Mouse (Mus musculus): ENCODE results near the gene Klf13.
A peak's percentile ranks its signal among the peaks of the same experiment; 100 is the strongest.

The Klf13 gene

DNA sequence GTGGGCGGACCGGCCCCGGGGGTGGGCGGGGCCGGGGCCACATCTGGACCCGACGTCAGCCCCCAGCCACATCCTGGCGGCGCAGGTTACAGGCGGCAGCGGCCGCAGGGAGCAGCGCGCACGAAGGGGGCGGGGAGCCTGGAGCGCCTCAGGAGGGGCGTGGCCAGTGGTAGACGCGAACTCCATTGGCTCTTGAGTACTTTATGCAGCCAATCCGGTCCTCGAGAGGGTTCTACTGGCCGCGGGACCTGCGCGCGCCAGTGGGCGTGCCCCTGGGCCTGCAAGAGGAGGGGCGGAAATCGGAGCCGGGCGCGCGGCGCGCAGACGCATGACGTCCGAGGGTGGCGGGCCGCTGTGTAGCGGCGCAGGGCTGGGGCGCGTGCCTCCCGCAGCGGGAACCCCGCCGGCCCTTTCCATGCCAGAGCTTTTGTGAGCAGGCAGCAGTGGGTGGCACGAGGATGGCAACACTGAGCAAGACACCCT is at the start of gene Klf13:
Klf13 (minus strand) TSS at position 2 of the 483 bp plus-strand sequence.
- DNase-seq = peak; percentile 99

DNA sequence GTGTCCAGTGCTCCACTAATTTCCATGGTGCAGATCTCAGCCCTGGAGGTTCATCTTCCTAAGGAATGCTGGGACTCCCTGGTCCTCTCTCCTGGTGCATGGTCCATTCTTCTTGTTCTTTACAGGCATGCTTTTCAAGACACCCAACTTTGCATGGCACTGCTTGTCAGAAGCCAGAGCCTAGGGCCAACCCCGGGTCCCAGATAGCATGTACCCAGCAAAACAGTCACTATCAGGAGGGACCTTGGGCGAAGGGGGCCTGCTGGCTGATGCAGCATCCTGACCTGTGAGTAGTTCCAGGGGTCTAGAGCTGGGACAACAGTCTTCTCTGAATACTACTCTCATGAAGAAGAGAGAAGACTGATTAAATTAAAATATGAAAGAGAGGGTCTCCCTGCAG is 49.7 kb upstream of the Klf13 start:
- no peak for DNase-seq

DNA sequence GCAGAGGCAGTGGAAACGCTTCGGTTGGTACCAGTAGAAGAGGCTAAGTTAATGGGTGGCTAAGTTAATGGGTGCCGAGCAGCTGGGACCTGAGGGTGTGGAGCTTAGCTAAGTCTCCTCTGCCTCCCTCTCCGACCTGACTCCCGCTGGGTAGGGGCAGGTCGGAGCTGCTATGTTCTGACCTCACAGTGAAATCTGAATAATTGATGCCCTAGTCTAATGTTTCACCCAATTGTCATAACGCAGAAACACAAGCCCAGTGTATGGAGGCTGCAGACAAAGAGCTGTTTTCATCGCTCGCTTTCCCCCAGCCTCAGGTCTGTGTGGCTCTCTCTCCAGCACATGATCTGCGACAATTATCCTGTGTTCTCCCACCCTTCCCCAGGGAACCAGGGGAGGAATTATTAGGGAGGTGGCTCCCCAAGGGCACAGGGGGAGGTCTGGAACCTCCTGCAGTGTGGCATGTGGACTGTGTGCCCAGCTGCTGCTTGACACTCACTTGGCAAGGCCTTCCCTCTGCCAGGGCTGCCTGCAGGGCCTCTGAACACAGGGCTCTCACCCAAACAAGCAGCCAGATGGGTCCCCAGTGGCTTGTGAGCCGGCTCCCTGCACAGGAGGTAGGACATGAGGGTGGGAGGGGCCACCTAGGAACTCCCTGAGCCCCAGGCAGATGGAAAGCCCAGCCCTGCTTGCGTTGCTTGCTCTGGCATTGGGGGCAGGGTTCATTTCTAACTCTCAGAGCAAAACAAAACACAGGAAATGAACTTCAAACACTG is 47.9 kb upstream of the Klf13 start:
- peak; percentile 68 for DNase-seq

DNA sequence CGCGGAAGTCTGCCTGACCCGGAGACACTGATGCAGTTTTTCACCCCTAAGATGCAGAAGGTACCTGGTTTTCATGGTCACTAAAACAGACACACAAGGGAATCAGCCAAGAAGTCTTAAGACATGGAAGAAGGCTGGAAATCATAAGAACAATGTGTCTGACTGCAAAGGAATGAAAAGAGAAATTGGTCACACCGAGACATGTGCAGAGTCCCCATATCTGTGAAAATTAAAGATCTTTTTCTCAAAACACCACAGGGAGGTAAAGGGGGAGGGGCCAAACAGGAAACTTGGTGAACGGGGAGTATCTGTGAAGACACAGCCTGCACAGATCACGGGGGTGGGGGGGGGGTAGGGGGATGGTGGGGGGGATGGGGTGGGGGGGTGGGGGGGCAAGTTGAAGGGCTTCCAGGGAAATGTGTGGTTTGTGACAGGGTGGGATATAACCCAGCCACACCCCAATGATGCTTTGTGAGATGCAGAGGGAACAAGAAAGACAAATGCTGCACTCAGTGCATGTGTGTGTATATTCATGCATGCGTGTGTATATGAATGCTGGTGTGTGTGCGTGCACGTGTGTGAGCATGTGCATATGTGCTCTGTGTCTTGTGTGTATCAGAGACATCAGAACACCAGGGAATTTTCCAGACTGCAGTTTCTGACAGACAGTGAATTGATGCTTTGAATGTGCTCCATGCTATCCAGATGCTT is 47.1 kb upstream of the Klf13 start:
- no peak for DNase-seq

DNA sequence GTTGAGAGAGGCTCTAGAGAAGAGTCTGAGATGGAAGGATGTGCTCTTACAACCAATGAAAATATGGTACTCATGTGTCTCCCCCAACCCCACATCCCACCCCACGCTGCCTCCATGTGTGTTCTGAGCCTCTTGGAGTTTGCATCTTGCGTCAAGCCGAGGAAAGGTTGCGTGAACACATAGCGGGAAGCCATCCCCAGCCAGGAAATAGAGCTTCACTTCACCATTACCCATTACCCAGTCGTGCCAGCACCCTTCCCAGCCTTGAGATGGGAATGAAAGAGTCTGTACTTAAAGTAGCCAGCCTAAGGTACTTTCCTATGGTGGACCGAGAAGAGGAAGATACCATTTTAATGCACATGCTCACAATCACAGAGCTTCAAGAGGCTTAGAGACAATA is 46.6 kb upstream of the Klf13 start:
- no peak for DNase-seq

DNA sequence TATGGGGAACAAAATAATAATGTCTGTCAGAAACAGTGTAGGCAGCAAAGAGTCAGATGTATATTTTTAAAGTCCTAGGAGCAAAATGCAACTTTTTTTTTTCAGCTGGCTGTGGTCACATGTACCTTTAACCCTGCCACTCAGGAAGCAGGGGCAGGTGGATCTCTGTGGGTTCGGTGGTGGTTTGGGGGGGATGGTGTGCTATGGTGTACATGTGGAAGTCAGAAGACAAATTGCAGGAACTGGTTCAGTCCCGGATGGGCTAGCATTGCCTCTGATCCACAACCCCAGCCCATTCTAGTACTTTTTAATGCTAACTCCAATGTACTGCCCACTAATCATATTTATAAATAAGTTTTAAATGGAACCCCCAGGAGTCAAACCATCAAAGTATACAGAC is 45.6 kb upstream of the Klf13 start:
- no peak for DNase-seq

DNA sequence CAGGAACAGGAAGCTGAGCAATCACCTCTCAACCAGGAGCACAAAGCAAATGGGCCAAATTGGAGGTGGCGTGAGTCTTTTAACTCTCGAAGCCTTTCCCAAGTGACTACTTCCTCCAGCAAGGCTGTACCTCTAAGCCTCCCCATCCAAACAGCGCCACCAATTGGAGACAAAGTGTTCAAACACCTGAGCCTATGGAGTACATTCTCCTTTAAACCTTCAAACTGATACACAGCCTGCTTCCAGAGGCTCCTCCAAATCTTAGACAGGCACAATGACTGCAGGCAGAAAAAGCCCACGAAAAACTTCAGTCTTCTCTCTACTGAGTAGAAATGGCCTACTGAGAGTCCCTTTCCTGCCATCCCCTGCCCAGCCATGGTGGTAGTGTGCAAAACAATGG is 38.9 kb upstream of the Klf13 start:
- DNase-seq = no peak

DNA sequence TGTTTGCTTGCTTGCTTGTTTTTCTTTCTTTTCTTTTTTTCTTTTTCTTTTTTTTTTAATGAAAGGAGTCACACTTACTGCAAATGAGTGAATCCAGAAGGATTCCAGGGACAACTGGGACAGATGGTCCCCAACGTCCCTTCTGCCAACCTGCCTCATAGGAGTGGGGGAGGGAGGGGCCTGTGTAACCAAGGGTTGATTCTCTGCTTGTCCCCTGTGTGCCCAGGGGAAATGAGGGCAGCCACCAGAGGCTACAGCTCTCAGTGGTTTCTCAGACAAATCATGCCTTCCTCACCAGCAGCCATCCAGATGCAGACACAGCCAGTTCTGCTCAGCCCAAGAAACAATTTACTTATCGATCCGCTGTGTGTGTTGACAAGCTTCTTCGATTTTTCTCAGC is 32.3 kb upstream of the Klf13 start:
- DNase-seq = peak; percentile 82

DNA sequence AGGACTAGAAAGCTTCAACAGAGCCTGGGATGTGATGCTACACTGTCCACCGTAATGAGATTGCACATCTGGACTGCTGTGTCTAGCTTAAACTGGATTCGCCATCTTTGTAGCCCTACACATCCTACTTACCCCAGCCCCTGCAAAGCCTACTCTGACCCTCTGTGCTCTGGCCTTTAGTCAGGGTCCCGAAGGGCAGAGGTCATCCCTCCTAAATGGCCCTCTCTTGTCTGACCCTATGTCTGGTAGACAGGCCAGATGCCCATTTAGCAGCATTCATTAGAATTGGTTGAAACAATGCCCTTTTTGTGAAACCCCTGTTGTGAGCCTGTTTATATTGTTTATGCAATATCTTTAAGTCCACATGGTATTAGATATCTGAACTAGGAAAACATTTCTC is 31.2 kb upstream of the Klf13 start:
- DNase-seq = no peak

DNA sequence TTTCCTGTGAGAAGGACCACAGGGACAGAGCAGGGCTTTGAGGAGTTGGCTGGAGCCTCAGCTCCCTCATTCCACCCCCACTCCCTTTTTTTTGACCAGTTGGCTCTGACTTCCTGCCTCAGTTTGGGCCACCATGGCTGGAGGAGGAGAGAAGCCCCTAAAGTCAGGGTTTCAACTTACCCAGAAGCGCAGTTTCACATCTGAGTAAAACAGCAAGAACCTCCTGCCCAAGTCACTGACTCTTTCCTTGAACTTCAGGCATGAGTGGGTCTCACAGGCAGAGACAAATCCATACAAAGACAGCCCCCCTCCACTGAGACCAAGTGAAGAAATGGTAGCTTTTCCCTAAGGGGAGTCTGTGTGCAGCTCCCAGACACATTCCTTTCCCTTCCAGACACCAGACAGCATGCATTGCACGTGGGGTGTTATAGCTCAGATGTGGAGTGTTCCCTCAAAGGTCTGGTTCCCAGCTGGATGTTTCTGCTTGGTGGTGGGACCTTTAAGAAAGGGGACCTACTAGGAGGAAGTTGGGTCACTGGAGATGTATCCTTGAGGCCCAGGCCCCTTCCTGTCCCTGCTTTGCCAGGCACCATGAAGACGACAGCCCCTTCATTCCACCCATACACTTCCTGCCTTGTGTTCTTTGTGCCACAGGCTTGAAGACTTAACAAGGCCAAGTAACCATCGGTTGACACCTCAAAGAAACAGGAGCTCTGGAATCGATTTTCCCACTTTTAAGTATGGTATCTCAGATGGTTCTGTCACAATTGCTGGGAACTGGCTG is 27.1 kb upstream of the Klf13 start:
- DNase-seq = no peak

DNA sequence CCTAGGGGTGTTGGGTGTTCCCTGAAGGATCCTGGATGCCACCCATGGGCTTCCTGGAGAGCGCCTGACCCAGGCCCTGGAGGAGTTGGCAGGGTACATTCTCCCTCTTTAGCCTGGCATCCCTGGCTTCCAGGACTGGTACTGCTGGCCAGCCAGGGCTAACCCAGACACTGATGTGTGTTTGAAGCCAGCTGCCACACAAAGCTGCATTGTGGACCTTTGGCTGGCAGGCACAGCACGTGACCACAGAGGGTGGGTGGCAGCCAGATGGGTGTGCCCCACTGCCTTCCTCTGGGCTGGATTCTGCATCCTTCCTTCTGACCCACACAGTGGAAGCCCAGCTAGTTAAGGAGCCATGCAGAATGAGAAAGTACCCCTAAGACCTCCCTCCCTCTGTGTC is 26.4 kb upstream of the Klf13 start:
- DNase-seq = peak; percentile 63

DNA sequence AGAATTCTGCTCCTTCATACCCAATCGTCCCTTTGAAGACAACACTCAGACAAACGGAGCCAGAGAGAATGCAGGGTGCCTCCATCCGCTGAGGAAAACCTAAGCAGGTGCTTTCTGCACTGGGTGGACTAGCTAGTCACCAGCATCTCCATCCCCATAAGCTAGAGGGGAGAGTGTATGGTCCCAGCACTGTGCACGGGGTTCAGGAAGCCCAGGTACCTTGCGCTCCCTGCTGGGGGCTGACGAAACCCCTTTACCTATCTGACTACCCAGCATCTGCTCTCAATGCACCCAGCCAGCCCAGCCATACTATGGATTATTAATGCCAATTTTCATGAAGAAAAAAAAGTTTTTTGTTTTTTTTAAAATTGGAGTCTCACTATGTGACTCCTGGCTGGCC is 25.4 kb upstream of the Klf13 start:
- no peak for DNase-seq

DNA sequence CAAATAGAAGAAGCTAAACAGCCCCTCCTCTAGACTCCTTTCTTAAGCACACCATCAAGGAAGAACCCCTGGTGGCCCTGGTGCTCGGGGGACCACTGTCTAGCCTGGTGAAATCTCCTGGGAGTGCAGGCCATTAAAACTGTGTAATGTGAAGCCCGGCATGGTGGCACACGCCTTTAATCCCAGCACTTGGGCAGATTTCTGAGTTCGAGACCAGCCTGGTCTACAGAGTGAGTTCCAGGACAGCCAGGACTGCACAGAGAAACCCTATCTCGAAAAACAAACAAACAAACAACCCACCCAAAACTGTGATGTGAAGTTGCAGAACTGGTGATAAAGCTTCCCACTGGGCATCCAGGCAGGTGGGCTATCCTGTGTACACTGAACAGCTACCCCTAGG is 24.9 kb upstream of the Klf13 start:
- DNase-seq = no peak

DNA sequence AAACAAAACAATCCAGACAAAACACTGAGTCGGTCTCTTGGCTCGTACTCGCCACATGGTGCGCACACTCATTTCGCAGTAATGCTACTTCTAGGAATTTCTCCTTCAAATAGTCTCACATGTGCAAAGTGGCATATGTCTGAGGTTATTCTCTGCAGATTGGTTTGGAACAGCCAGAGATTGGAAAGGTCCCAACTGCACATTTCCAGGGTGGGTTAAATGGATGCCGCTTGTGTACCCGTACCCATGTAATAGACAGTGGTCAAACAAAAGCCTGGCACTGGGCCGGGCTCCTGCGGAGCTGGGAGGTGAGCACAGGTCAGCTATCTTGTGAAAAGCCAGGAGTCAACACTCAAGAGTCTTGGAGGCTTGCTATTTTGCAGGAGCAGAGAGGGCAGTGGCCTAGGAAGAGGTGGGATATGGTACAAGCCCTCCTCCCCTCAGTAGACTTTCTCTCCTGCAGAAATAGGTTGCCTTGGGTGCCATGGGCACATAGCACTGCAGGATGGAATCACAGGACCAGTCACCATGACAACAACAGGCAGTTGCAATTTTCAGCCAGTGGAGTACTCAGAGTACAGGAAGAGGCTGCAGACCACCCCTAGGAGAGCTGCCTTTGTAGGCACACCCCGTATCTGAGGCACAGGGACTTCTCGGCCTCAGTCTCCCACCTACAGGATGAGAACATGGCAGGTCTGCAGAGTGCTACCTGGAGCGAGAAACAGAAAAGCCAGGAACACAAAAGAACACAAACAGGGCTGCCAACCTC is 19.3 kb upstream of the Klf13 start:
- no peak for DNase-seq

DNA sequence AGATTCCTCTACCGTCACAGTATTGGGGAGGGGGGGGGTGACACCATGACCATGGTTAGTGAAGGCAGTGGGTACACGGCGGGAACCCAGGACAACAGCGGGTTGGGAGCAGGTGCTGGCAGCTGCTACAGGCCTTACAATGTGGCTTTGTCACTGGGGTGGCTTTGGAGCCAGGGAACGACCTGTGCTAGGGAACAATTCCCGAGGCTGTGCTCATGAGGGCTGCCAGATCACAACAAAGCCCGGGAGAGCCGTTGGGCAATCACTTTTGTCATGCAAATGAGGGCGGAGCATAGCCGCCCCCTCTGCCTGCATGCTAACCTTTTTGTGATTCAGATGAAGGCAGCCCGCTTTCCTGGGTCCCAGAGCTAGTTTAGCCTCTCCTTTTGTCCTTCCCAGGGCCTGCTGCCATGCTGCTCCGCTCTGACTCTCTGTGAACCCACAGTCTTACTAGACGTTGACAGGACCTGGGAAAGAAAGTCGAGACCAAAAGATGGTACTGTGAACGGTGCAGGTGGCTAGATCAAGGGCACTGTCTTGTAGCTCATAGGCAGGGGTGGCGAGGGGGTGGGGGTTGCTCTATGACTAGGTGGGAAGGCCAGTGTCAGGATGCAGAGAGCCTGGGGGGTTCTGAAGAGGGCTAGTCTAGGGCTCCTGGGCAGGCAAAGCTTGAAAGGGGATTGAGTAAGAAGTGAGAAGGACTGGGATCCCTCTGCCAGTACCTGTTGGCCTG is 18.4 kb upstream of the Klf13 start:
- peak; percentile 55 for DNase-seq

DNA sequence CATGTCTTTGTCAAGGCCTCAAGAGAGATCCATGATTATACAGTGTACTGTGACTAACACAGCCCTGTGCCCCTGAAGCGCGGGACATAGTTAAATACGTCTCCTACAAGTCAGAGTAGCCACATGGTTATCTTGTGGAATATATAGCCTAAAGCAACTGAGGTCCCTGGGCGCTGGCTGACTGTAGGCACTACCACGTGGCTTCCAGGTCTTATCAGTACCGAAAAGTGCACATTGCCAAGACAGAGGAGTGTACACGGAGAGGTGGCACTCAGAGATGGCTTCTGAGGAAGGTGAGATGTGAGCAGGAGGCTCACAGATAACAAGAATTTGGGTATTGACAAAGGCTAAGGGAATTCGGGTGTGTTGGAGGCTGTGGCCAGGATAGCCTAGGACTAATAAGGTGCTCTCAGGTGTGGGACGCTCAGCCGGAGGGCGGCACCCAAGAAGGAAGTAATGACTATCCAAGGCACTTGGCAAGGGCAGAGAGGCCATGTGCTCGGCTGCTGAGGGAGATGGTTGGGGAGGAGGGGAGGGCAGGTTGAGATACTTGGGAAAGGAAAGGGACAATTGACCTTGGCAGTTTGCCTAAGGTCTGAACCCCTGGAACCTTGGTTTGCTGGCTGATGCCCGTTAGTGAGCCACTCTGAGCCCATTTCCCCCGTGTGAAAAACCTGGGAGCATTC is 17.6 kb upstream of the Klf13 start:
- no peak for DNase-seq

DNA sequence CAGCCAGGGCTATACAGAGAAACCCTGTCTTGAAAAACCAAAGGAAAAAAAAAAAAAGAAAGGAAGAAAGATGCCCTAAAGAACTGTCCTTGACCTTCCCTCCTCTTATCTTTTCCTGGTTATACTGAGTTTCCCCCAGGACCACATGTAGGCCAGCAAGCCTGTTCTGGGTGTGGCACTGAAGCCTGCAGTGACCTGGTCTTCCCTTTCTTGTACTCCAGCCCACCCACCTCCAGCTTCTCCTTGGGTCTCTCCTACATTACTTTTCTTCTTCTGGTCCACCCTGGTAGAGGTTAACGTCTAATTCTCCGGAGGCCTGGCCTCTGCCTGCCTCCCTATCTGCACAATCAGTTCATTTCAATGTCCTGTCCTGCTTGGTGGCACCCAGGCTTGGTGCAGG is 16.7 kb upstream of the Klf13 start:
- no peak for DNase-seq

DNA sequence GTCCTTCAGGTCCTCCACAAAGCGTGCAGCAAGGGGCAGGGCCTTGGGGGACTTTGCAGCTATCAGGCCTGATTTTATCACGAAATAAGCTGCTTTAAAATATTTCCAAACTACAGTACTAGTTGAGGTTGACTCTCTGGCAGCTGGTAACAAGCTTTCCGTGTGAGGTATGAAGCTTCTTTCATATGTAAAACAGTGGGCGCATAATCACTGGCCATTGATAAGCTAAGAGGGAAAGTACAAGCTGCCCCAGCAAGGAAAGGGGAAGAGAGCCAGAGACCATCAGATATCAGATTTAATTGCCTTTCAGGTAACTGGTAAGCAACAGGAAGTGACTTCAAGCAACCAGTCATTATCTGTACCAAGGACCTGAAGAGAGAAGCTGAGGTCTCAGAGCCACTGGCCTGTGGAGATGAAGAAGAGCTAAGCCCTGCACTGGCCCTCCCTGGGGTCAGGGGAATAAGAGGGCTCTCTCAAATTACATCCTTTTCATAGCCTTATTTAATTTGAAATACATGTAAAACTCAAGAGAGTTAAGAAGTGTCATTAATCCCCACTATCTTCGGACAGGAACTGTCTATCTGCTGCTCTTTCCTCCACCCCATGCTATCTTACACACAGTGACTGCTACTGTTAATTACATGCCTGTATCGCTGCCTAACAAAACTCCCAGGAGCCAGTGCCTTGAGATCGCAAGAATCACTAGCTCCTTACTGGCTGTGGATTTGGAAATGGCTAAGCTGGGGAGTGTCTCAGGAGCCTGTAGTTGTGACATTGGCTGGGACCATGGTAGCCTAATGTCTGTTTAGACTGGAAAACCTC is 13.6 kb upstream of the Klf13 start:
- DNase-seq = no peak

DNA sequence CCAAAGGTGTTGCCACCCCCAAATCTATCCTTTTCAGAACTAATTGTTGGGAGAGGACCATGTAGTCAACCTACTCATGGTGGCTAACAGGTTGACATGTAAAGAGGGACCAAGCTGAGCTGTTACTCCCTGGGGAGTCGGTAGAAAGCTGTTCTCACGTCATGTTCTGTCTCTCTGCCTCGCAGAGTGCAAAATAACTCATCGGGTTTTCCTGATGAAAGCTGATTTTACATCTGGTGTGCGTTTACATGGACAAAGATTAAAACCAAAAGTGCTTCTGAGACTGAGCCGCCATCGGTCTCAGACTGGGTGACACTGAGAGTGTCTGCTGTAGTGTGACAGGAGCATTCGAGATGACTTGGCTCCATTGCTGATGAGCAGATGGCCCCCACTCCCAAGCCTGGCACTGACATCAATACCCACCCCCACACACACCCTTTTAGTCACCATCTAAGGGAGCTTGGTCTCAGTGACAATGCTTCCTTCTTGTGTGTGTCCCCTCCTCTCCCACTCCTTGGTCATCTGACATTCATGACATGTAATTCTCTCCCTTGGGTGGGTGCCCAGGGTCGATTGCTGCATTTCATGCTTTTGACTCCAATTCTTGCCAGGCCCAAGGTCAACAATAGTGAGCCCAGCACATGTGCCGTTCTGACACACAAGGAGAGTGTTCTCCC is 12.4 kb upstream of the Klf13 start:
- DNase-seq = peak; percentile 69

DNA sequence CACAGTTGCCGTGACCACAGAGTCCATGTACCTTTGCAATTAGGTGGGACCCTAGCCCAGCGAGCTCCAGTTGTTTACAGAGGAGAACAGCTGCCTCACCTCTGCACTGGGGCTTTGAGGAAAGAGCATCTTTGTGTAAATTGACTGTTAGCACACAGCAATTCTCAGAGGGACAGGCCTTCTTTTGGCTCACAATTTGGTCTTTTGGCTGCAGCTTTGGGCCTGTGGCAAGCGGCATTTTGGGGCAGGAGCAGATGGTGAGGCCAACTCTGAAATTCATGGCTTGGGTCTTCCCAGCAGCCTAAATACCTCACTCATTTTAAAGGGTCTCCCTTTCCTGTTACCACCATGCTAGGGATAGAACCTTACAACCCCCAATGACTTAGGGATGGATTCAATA is 10.5 kb upstream of the Klf13 start:
- no peak for DNase-seq
